Mouse (Mus musculus): ENCODE results near the gene Zfp398. TPM values are rescaled to one million over a fixed set of nuclear protein-coding genes. Genes with fewer than 3 reads are reported as not detected.

The Zfp398 gene
- polyA plus RNA-seq, 1 experiment from 2014 or later, result 23.1 TPM

GRCm38 (mm10) chr6:47903587-47903986, 68.1 kb downstream of the Zfp398 start:
- no peaks in the 10 kb centered on the region for H3K27me3 ChIP-seq (ENCODE audit: control insufficient read depth, insufficient read depth, low read length)
- H3K27ac ChIP-seq (ENCODE audit: low read depth, low read length), result no peak overlapping the region
- H3K36me3 ChIP-seq (ENCODE audit: control insufficient read depth, insufficient read depth, low read length), result peaks cover 48% of the 10 kb centered on the region
- no peaks in the 10 kb centered on the region for H3K4me1 ChIP-seq (ENCODE audit: control insufficient read depth, insufficient read depth, low read length)
- ATAC-seq (ENCODE audit: low read depth), result no peak
- H3K4me2 ChIP-seq (ENCODE audit: low read depth, low read length), result no peak overlapping the region
- H3K9ac ChIP-seq (replicated peaks; ENCODE audit: low read depth, low read length), result no peak overlapping the region
- WGBS, result 69% methylated on average over 4 of the region's 4 CpGs
- no peaks in the 10 kb centered on the region for H3K9me3 ChIP-seq (ENCODE audit: control insufficient read depth, low read length)
- H3K4me3 ChIP-seq (ENCODE audit: low read depth, low read length), result no peak overlapping the region

GRCm38 (mm10) chr6:47904361-47904760, 68.9 kb downstream of the Zfp398 start:
- 37% methylated on average over 19 of the region's 19 CpGs for WGBS
- Histone ChIP-seq H3K27me3 (ENCODE audit: control insufficient read depth, insufficient read depth, low read length) (no peaks in the 10 kb centered on the region), H3K4me2 (ENCODE audit: low read depth, low read length) (no peak overlapping the region), H3K9me3 (ENCODE audit: control insufficient read depth, low read length) (no peaks in the 10 kb centered on the region), H3K4me3 (ENCODE audit: low read depth, low read length) (no peak overlapping the region), H3K36me3 (ENCODE audit: control insufficient read depth, insufficient read depth, low read length) (peaks cover 40% of the 10 kb centered on the region), H3K27ac (ENCODE audit: low read depth, low read length) (no peak overlapping the region), H3K9ac (replicated peaks; ENCODE audit: low read depth, low read length) (no peak overlapping the region), H3K4me1 (ENCODE audit: control insufficient read depth, insufficient read depth, low read length) (no peaks in the 10 kb centered on the region)
- no peak for ATAC-seq (ENCODE audit: low read depth)

DNA sequence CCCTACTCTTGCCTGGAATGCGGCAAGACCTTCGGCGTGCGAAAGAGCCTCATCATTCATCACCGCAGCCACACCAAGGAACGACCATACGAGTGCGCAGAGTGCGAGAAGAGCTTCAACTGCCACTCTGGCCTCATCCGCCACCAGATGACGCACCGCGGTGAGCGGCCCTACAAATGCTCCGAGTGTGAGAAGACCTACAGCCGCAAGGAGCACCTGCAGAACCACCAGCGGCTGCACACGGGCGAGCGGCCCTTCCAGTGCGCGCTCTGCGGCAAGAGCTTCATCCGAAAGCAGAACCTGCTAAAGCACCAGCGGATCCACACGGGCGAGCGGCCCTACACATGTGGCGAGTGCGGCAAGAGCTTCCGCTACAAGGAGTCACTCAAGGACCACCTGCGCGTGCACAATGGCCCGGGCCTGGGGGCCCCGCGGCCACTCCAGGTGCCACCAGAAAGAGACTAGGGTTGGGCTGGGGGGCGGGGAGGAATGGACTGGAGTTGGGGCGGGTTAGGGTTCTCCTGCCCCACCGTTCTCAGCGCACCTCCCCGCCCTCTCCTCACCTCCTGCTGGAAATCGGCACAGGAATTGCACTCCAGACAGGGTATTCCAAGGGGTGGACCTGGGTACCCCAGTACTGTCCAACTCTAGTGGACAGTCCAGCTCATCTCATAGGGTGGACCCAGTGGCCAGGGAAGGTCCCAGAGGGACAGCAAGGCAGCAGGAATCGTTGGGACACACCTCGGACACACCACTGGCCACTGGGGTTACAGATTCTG, 69.6 kb downstream of the Zfp398 start:
- 49% methylated on average over 44 of the region's 44 CpGs for WGBS
- Histone ChIP-seq H3K4me1 (ENCODE audit: control insufficient read depth, insufficient read depth, low read length) (no peaks in the 10 kb centered on the region), H3K9me3 (ENCODE audit: control insufficient read depth, low read length) (no peaks in the 10 kb centered on the region), H3K36me3 (ENCODE audit: control insufficient read depth, insufficient read depth, low read length) (peaks cover 40% of the 10 kb centered on the region), H3K27me3 (ENCODE audit: control insufficient read depth, insufficient read depth, low read length) (no peaks in the 10 kb centered on the region), H3K9ac (replicated peaks; ENCODE audit: low read depth, low read length) (no peak overlapping the region), H3K4me2 (ENCODE audit: low read depth, low read length) (no peak overlapping the region), H3K4me3 (ENCODE audit: low read depth, low read length) (no peak overlapping the region), H3K27ac (ENCODE audit: low read depth, low read length) (no peak overlapping the region)
- ATAC-seq (ENCODE audit: low read depth), result peak; percentile 28; the same call in 1 of the 2 replicates

GRCm38 (mm10) chr6:47906326-47906725, 70.9 kb downstream of the Zfp398 start:
- WGBS, result 97% methylated on average over 5 of the region's 5 CpGs
- no peaks in the 10 kb centered on the region for H3K9me3 ChIP-seq (ENCODE audit: control insufficient read depth, low read length)

DNA sequence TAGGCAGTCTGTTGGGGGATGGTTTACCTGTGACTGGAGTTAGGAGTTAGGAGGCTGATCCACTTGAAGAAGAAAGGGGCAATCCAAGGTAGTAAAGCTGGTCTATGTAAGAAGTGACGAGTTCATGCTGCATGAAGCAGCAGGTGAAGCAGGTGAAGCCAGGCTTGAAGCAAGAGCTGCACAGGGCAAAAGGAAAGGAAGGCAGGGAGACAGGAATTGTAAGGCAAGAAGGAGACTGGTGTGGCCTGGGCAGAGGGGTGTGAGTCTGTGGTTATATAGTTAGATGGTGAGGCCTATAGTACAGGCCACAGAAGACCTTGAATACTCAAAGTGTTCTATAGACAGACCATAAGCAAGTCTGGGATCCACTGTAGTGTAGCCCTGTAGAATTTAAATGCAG, 73.5 kb downstream of the Zfp398 start:
- peaks cover 25% of the 10 kb centered on the region for H3K36me3 ChIP-seq (ENCODE audit: control insufficient read depth, insufficient read depth, low read length)
- H3K4me1 ChIP-seq (ENCODE audit: control insufficient read depth, insufficient read depth, low read length), result no peaks in the 10 kb centered on the region
- no peaks in the 10 kb centered on the region for H3K27me3 ChIP-seq (ENCODE audit: control insufficient read depth, insufficient read depth, low read length)
- ATAC-seq (ENCODE audit: low read depth), result no peak
- H3K9me3 ChIP-seq (ENCODE audit: control insufficient read depth, low read length), result no peaks in the 10 kb centered on the region
- H3K4me3 ChIP-seq (ENCODE audit: low read depth, low read length), result no peak overlapping the region
- H3K4me2 ChIP-seq (ENCODE audit: low read depth, low read length), result no peak overlapping the region
- 77% methylated on average over 1 of the region's 1 CpGs for WGBS
- H3K9ac ChIP-seq (replicated peaks; ENCODE audit: low read depth, low read length), result no peak overlapping the region
- H3K27ac ChIP-seq (ENCODE audit: low read depth, low read length), result no peak overlapping the region

More at GRCm38 (mm10) chr6:47906326-47906725, 70.9 kb downstream of the Zfp398 start:
- no peak for ATAC-seq (ENCODE audit: low read depth)
- Histone ChIP-seq H3K4me1 (ENCODE audit: control insufficient read depth, insufficient read depth, low read length) (no peaks in the 10 kb centered on the region), H3K4me2 (ENCODE audit: low read depth, low read length) (no peak overlapping the region), H3K4me3 (ENCODE audit: low read depth, low read length) (no peak overlapping the region), H3K27ac (ENCODE audit: low read depth, low read length) (no peak overlapping the region), H3K9ac (replicated peaks; ENCODE audit: low read depth, low read length) (no peak overlapping the region), H3K36me3 (ENCODE audit: control insufficient read depth, insufficient read depth, low read length) (peaks cover 36% of the 10 kb centered on the region), H3K27me3 (ENCODE audit: control insufficient read depth, insufficient read depth, low read length) (no peaks in the 10 kb centered on the region)

- no peak overlapping the region for H3K4me3 ChIP-seq (ENCODE audit: low read depth, low read length)
- H3K4me1 ChIP-seq (ENCODE audit: control insufficient read depth, insufficient read depth, low read length), result no peaks in the 10 kb centered on the region
- H3K9me3 ChIP-seq (ENCODE audit: control insufficient read depth, low read length), result no peaks in the 10 kb centered on the region
- 64% methylated on average over 1 of the region's 1 CpGs for whole genome bisulfite sequencing
- no peak overlapping the region for H3K9ac ChIP-seq (replicated peaks; ENCODE audit: low read depth, low read length)
- peaks cover 2% of the 10 kb centered on the region; the same call in 1 of the 2 replicates for H3K36me3 ChIP-seq (ENCODE audit: control insufficient read depth, insufficient read depth, low read length)
- no peak overlapping the region for H3K27ac ChIP-seq (ENCODE audit: low read depth, low read length)
- H3K27me3 ChIP-seq (ENCODE audit: control insufficient read depth, insufficient read depth, low read length), result no peaks in the 10 kb centered on the region
- no peak for ATAC-seq (ENCODE audit: low read depth)
- H3K4me2 ChIP-seq (ENCODE audit: low read depth, low read length), result no peak overlapping the region
Observed at GRCm38 (mm10) chr6:47911650-47912049, 76.2 kb downstream of the Zfp398 start.

DNA sequence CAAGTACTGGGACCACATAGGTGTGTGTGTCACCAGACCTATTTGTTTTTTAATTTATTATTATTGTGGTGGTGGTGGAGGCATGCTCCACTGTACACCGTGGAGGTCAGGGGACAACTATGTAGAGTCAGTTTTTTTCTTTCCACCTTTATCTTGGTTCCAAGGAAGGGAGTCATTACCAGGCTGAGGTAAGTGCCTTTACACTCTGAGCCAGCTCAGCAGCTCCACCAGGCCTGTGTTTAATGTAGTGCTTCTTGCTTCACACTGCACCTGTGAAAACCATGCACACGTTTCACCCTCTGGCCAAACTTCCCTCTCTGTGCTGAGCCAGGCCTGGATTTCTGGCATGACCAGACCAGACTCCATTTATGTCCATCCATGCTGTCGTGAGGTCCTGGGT, 77.5 kb downstream of the Zfp398 start:
- no peak for ATAC-seq (ENCODE audit: low read depth)
- H3K27ac ChIP-seq (ENCODE audit: low read depth, low read length), result no peak overlapping the region
- H3K9ac ChIP-seq (replicated peaks; ENCODE audit: low read depth, low read length), result no peak overlapping the region

GRCm38 (mm10) chr6:47917051-47917450, 81.6 kb downstream of the Zfp398 start:
- H3K9me3 ChIP-seq (ENCODE audit: control insufficient read depth, low read length), result no peaks in the 10 kb centered on the region
- H3K9ac ChIP-seq (replicated peaks; ENCODE audit: low read depth, low read length), result no peak overlapping the region
- H3K36me3 ChIP-seq (ENCODE audit: control insufficient read depth, insufficient read depth, low read length), result no peaks in the 10 kb centered on the region
- 85% methylated on average over 5 of the region's 5 CpGs for WGBS
- H3K4me1 ChIP-seq (ENCODE audit: control insufficient read depth, insufficient read depth, low read length), result peaks cover 10% of the 10 kb centered on the region
- H3K27ac ChIP-seq (ENCODE audit: low read depth, low read length), result no peak overlapping the region
- no peaks in the 10 kb centered on the region for H3K27me3 ChIP-seq (ENCODE audit: control insufficient read depth, insufficient read depth, low read length)
- H3K4me3 ChIP-seq (ENCODE audit: low read depth, low read length), result no peak overlapping the region
- no peak overlapping the region for H3K4me2 ChIP-seq (ENCODE audit: low read depth, low read length)
- ATAC-seq (ENCODE audit: low read depth), result no peak

More for the DNA sequence above, 77.5 kb downstream of the Zfp398 start:
- Histone ChIP-seq H3K4me2 (ENCODE audit: low read depth, low read length) (no peak overlapping the region), H3K4me3 (ENCODE audit: low read depth, low read length) (no peak overlapping the region), H3K36me3 (ENCODE audit: control insufficient read depth, insufficient read depth, low read length) (no peaks in the 10 kb centered on the region), H3K27me3 (ENCODE audit: control insufficient read depth, insufficient read depth, low read length) (no peaks in the 10 kb centered on the region), H3K9me3 (ENCODE audit: control insufficient read depth, low read length) (no peaks in the 10 kb centered on the region), H3K4me1 (ENCODE audit: control insufficient read depth, insufficient read depth, low read length) (no peaks in the 10 kb centered on the region)
- 63% methylated on average over 3 of the region's 3 CpGs for WGBS

- H3K9me3 ChIP-seq (ENCODE audit: control insufficient read depth, low read length), result no peaks in the 10 kb centered on the region
- peaks cover 10% of the 10 kb centered on the region for H3K4me1 ChIP-seq (ENCODE audit: control insufficient read depth, insufficient read depth, low read length)
- no peak overlapping the region for H3K4me2 ChIP-seq (ENCODE audit: low read depth, low read length)
- WGBS, result 78% methylated on average over 3 of the region's 3 CpGs
- no peak overlapping the region for H3K9ac ChIP-seq (replicated peaks; ENCODE audit: low read depth, low read length)
- no peak overlapping the region for H3K4me3 ChIP-seq (ENCODE audit: low read depth, low read length)
- no peak for ATAC-seq (ENCODE audit: low read depth)
- no peak overlapping the region for H3K27ac ChIP-seq (ENCODE audit: low read depth, low read length)
- H3K27me3 ChIP-seq (ENCODE audit: control insufficient read depth, insufficient read depth, low read length), result no peaks in the 10 kb centered on the region
- no peaks in the 10 kb centered on the region for H3K36me3 ChIP-seq (ENCODE audit: control insufficient read depth, insufficient read depth, low read length)
Observed at GRCm38 (mm10) chr6:47918768-47919274, 83.4 kb downstream of the Zfp398 start.
